Mouse (Mus musculus): ENCODE measurements around the gene Serpina3g. TPM values are rescaled to one million over a fixed set of nuclear protein-coding genes. Genes with fewer than 3 reads are reported as not detected.
"Not testable (repeated sequence)": the region's sequence is repeated elsewhere in the genome, so short reads cannot be mapped to it uniquely, and the experiment has no call there.

Serpina3g gene
- total RNA-seq (2021): not detected

DNA sequence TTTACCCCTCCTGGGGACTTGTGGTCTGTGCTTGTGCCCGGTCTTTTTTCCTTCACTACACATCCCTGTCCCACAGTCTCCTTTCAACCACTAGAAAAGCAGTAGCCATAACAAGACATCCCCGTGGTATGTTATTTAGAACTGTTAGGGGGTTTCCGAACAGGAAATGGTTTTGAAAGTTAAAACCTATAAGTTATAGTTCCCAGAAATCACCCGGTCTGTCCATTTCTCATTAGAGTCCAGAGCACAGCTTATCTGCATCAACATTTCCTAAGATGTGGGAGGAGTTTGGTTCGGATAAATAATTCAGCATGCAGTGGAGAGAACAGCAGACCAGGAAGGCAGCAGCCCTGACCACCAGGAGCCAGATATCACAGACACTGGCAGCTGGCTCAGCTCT, at the start of gene Serpina3g:
Serpina3g (plus strand) TSS at position 331 of the 400 bp plus-strand sequence.
- intact Hi-C loops (cut with DNase I): no loop called here
- no peak for DNase-seq (ENCODE audit: low spot score in 2 of 2)

DNA sequence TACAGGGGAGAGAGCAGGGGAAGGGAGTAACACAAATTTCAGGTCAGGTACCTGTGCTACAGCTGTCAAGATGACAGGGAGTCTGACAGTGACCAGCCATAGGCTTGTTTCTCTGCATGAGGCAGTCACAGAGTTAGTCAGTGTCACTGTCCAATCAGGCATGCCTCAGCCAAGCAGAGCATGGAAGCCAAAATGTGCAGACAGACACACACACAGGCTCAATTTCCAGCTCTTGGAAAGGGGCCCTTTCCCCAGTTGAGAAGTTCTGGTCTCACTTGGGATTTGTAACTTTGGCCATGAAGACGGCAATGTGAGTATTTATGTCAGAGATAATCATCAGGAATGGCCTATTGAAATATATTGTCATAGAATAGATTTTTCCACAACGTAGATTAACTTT, 46.8 kb upstream of the Serpina3g start:
- intact Hi-C loops (cut with DNase I): no loop called here

DNA sequence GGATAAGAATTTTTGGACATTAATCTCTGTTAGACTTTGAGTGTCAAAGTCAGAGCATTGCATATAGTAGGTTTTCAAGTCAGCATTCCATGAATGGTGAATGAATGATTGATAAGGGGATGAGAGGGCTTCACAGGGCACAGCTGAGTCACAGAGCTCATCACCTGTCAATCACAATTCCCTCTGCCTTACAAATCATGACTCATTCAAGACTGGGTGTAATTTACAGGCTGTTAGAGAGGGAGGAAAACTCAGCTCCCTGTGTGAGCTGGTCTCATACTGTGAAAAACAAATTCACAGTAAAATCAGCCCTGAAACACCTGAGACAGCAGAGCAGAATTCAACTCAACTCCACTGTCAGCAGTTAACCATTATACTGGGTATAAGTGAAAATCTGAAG, 45.2 kb upstream of the Serpina3g start:
- intact Hi-C loops (cut with DNase I): no loop called here
- no peak for DNase-seq (ENCODE audit: low spot score in 2 of 2)

More for the DNA sequence above, 46.8 kb upstream of the Serpina3g start:
- DNase-seq (ENCODE audit: low spot score in 2 of 2): no peak

DNA sequence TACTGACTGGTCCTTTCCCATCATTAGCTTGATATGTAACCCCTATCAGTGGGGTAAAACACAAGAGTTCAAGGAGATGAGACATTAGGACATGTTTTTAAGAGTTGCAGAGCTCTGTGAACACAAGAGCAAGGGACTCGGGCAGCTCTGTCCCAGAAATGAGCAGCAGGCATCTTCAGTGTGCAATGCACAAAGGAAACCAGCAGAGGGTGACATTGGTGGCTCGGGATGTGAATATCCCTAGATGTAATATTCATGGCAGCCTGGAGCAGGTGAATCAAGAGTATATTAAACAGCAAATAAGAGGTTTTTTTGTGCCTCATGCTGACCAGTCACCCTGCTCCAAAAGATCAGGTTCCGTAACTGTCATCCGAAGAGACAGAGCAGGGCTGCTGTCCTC, 26.9 kb upstream of the Serpina3g start:
- no peak for DNase-seq (ENCODE audit: low spot score in 2 of 2)

DNA sequence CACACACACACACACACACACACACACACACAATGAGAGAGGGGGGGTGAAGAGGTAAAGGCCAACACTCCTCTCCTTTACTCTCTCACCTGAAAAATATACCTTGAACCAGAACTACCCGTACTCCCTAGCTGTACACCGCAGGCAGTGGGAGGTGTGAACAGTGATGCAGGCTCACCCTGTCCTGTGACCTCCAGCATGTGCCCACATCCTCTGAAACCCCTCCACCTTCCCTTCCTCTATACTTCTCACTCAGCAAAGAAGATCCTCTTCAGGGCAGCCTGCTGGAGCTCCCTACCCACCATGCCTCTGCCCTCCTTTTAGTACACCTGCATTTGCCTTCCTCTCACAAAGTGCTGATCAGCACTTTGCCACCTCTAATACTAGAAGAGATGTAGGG, 26.2 kb upstream of the Serpina3g start:
- no peak for DNase-seq (ENCODE audit: low spot score in 2 of 2)
- intact Hi-C loops (cut with DNase I): no loop called here

More for the DNA sequence above, 26.9 kb upstream of the Serpina3g start:
- intact Hi-C loops (cut with DNase I): no loop called here

DNA sequence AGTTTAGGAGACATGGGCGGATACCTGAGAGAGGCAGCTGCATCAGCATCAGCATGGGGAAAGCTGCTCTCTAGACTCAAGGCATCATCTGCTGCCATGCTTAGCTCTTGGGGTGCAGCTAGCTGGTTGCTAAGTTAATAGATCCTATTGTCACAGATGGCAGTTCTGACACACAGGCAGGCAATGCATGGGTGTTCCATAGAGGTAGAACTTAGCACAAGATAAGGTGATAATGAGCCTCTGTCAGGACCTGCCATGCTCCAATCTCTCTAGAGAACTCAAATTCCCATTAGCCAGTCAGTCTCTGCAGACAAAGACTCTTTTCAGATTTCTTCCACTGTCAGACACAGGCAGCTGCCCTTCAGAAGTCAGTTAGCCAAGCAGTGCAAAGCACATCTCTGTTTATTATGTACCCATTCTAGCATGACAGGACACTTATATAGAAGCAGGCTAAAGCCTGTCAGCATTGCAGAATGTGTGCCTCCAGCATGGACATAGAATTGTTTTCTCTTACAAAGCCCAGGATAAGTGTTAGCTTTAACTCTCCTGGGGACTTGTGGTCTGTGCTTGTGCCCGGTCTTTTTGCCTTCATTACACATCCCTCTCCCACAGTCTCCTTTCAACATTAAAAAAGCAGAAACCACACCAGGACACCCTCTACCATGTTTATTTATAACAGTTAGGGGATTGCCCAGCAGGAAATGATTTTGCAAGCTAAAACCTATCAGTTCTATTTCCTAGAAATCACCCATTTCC, 22.2 kb upstream of the Serpina3g start:
- intact Hi-C loops (cut with DNase I): no loop called here
- no peak for DNase-seq (ENCODE audit: low spot score in 2 of 2)

DNA sequence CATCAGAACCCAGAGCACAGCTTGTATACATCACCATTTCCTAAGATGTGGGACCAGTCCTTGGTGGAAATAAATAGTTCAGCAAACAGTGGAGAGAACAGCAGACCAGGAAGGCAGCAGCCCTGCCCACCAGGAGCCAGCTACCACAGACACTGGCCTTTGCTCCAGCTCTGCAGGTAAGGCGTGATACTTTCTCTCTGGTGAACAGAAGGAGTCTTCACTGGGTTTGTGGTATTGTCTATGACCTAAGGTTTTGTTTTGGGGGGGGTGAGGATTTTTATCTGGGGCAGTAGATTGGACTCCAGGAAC, 21.6 kb upstream of the Serpina3g start, which contains the start of gene Serpina3f:
Serpina3f (plus strand) TSS at position 100 of the 309 bp plus-strand sequence.
- DNase-seq (ENCODE audit: low spot score in 2 of 2): no peak
- intact Hi-C loops (cut with DNase I): no loop called here

DNA sequence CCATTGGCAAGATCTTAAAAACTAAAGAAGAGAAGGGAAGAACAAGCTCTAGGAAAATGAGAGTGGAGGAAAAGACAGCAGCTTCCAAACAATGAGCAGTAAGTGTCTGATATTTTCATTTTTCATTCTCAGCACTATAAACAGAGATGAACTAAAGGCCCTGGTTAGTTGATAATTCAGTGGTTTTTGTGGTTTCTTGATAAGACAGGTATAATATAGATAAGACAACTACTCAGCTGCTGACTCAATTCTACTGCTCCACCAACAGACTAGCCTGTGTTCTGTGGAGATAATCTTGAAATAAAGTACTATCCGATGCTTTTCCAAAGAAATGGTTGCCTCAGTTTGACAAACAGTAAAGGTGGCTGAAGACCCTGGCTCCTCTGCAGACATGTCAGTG, 20.8 kb upstream of the Serpina3g start:
- intact Hi-C loops (cut with DNase I): no loop called here
- no peak for DNase-seq (ENCODE audit: low spot score in 2 of 2)

DNA sequence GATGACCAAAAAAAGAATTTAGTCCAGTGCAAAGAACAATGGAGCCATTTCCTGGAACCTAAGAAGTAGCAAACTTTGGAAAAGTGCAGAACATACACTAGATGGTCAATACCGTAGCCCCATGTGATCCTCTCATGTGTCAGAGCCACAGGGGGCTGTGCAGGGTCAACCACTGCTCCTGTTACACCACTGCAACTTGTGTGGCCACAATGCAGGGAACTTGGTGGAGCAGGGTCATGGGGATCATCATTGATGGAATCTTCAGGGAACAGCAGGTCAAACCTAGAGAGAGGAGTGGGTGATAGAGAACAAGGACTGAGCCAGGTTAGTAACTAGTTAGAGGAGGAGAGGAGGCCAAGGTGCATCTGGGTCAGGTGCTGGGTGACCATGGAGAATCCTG, 14.4 kb upstream of the Serpina3g start:
- DNase-seq (ENCODE audit: low spot score in 2 of 2): no peak
- intact Hi-C loops (cut with DNase I): loop anchor here (1.0 kb wide), 1 partner anchor 49 kb away; no protein-coding TSS in a partner anchor

DNA sequence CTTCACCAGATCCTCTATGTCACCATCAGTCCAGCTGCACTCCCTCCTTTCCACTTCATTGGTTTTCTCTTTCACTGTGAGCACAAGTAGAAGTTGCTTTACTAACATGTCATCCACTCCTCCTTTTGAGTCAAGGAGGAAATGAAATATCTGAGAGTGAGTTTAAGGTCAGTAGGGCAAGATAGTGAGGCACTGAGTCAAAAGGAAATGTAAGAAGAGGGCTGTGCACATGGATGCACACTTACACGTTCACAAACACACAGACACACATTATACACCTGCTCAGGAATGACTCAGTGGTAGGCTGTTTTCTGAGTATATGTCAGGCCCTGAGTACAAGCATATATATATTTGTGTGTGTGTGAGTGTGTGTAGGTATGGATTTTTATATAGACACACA, 12.4 kb upstream of the Serpina3g start:
- intact Hi-C loops (cut with DNase I): no loop called here

DNA sequence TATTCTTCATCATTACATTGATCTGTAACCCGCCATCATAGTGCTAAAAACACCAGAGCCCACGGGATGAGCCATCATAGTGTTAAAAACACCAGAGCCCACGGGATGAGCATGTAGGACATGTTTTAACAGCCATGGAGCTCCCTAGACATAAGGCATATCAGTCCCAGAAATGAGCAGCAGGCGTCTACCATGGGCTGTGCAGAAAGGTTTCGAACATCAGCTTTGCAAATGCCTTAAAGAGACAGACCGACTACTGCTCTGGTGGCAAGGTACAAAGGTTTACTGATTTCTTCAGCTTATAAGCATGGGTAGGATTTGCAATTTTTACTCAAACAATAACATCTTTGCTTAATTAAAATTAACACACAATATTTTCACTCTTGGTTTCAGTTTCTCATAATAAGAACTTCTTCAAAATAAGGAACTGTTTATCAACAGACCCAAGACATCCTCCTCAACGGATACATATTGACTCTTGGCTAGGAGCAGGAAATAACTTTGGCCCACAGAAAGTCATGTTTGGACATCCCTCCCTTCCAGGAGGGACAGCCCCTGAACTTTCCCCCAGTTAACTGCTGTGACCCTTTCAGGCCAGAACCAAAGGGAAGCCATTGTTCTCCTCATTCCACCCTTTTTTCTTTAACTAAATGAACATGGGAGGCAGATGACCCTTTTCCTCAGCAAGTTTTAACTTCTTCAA, 11.3 kb upstream of the Serpina3g start:
- DNase-seq (ENCODE audit: low spot score in 2 of 2): no peak
- intact Hi-C loops (cut with DNase I): no loop called here

More for the DNA sequence above, 12.4 kb upstream of the Serpina3g start:
- DNase-seq (ENCODE audit: low spot score in 2 of 2): no peak

DNA sequence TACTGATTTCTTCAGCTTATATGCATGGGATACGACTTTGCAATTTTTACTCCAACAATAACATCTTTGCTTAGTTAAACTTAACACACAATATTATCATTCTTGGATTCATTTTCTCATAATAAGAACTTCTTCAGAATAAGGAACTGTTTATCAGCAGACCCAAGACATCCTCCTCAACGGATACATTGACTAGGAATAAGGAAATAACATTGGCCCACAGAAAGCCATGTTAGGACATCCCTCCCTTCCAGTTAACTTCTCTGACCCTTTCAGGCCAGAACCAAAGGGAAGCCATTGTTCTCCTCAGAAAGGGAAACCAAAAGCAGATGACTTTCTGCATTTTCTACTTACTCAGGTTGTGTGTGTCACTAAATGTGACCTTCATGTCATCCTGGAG, 5.3 kb upstream of the Serpina3g start:
- intact Hi-C loops (cut with DNase I): no loop called here

DNA sequence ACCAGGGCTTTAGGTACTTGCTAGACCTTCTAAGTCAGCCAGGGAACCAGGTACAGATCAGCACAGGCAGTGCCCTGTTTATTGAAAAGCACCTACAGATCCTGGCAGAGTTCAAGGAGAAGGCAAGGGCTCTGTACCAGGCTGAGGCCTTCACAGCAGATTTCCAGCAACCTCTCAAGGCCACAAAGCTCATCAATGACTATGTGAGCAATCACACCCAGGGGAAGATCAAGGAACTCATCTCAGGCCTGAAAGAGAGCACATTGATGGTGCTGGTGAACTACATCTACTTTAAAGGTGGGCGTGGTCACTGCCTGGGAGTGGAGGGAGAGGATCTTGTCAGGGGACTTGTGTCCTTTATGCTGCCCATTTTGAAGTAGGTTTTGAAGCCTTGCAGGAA, 2.0 kb downstream of the Serpina3g start:
- DNase-seq (ENCODE audit: low spot score in 2 of 2); intact Hi-C loops (cut with DNase I): not testable (repeated sequence)

More for the DNA sequence above, 5.3 kb upstream of the Serpina3g start:
- no peak for DNase-seq (ENCODE audit: low spot score in 2 of 2)

DNA sequence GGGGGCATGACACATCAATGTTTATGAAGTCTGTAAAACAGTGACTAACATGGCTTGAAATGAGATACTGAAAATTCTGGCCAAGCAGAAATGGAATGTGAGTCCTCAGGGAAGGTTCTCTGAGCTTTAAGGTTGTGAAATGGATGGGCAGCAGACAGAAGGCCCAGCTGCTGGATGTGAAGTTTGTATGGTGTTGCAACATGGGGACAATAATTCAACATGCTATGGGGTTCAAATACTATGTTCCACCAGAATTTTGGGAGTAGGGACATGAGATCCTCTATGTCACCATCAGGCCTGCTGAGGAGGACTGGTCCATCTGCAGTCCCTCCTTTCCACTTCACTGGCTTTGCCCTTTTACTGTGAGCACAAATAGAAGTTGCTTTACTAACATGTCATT, 7.3 kb downstream of the Serpina3g start:
- no peak for DNase-seq (ENCODE audit: low spot score in 2 of 2)
- intact Hi-C loops (cut with DNase I): no loop called here

DNA sequence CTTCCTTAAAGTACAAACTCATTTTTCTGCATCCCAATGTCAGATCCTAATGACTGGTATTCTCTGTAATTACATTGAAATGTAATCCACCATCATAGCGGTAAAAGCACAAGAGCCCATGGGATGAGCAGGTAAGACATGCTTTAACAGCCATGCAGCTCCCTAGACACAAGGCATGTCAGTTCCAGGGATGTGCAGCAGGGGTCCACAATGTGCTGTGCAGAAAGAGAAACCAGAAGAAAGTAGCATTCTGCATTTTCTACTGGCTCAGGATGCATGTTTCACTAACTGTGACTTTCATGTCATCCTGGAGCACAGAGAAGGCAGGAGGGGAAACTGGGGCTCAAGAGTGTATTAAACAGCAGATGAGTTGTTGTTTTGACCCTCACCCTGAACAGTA, 9.0 kb downstream of the Serpina3g start:
- peak; percentile 26 to 58 for DNase-seq (ENCODE audit: low spot score in 2 of 2)
- intact Hi-C loops (cut with DNase I): no loop called here

DNA sequence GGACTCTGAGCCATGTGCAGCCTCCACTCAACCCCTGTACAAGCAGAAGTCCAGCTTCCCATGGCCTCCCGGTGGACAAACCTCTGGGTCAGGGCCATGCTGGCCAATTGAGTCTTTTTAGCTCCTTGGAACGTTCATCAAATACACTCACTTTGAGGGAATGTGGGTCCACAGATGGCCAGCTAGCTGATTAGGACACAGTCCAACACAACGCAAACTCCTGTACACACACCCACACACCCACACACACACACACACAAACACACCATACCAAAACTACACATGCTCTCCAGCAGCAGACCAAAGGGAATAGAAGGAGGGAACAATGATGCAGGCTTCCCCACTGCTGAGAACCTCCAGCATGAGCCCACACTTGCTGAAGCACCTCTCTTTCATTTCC, 9.6 kb downstream of the Serpina3g start:
- DNase-seq (ENCODE audit: low spot score in 2 of 2): peak; percentile 14 to 46
- intact Hi-C loops (cut with DNase I): no loop called here

DNA sequence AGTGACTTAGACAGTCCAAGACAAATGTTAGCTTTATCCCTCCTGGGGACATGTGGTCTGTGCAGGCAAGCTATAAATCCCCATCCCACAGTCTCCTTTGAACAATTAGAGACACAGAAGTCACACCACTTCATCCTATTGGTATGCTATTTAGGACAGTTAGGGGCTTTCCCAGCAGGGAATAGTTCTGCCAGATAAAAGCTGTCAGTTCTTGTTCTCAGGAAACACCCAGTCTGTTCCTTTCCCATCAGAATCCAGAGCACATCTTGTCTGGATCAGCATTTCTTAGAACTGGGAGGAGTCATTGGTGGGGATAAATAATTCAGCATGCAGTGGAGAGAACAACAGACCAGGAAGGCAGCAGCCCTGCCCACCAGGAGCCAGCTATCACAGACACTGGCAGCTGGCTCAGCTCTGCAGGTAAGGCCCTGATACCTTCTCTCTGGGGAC, 11.5 kb downstream of the Serpina3g start:
- intact Hi-C loops (cut with DNase I): no loop called here
- DNase-seq (ENCODE audit: low spot score in 2 of 2): no peak

DNA sequence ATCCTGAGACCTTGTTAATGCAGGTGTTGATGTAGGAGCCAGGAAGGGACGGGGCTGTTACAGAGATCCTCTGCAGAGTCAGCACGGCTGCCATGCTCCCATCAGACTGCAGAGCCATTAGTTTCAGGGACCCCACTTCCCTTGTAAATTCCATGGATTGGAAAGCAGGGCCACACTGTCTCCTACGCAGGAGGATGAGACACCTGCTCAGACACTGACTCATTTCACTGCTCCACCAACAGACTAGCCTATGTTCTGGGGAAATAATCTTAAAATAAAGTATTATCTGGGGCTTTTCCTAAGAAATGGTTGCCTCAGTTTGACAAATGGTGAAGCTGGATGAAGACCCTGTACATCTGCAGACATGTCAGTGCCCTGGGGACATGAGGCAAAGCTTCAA, 12.2 kb downstream of the Serpina3g start:
- intact Hi-C loops (cut with DNase I): no loop called here
- peak in 1 of 2 experiments; percentile 26 for DNase-seq (ENCODE audit: low spot score in 2 of 2)

DNA sequence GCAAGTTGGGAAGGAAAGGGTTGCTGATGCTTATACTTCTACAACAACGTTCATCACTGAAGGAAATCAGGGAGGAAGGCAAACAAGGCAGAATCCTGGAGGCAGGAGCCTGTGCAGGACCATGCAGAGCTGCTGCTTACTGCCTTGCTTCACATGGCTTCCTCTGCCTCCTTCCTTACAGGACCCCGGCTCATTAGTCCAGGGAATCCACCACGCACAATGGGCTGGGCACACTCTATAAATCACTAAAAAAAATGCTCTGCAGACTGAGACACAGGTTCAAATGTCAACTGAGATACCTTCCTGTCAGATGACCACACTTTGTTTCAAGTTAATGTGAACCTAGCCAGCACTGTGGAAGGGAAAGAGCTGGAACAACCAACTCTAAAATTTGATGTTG, 25.0 kb downstream of the Serpina3g start:
- intact Hi-C loops (cut with DNase I): no loop called here
- no peak for DNase-seq (ENCODE audit: low spot score in 2 of 2)

DNA sequence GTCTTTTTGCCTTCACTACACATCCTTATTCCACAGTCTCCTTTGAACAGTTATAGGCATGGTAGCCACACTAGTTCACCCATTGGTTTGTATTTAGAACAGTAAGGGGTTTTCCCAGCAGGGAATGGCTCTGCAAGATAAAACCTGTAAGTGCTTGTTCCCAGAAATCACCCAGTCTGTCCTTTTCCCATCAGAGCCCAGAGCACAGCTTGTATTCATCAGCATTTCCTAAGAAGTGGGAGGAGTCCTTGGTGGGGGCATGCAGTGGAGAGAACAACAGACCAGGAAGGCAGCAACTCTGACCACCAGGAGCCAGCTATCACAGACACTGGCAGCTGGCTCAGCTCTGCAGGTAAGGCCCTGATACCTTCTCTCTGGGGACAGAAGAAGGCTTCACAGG, 26.8 kb downstream of the Serpina3g start, which contains the start of gene Serpina3i:
Serpina3i (plus strand) TSS at position 260 of the 400 bp plus-strand sequence.
- intact Hi-C loops (cut with DNase I): no loop called here
- DNase-seq (ENCODE audit: low spot score in 2 of 2): no peak

DNA sequence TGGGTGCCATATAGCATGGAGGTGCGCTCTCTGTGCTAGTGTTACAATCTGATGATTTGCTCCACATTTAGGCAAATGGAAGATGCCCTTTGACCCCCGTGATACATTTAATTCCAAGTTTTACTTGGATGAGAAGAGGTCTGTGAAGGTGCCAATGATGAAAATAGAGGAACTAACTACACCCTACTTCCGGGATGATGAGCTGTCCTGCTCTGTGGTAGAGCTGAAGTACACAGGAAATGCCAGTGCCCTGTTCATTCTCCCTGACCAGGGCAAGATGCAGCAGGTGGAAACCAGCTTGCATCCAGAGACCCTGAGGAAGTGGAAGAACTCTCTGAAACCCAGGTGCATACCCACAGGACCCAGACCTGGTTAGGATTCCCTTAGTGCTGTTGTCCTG, 30.3 kb downstream of the Serpina3g start:
- intact Hi-C loops (cut with DNase I): no loop called here
- no peak for DNase-seq (ENCODE audit: low spot score in 2 of 2)

All from left cerebral cortex, postnatal 25 days (tissue).